Comparison of ENCODE assay signal across 8 mouse cellular contexts in the genomic region with DNA sequence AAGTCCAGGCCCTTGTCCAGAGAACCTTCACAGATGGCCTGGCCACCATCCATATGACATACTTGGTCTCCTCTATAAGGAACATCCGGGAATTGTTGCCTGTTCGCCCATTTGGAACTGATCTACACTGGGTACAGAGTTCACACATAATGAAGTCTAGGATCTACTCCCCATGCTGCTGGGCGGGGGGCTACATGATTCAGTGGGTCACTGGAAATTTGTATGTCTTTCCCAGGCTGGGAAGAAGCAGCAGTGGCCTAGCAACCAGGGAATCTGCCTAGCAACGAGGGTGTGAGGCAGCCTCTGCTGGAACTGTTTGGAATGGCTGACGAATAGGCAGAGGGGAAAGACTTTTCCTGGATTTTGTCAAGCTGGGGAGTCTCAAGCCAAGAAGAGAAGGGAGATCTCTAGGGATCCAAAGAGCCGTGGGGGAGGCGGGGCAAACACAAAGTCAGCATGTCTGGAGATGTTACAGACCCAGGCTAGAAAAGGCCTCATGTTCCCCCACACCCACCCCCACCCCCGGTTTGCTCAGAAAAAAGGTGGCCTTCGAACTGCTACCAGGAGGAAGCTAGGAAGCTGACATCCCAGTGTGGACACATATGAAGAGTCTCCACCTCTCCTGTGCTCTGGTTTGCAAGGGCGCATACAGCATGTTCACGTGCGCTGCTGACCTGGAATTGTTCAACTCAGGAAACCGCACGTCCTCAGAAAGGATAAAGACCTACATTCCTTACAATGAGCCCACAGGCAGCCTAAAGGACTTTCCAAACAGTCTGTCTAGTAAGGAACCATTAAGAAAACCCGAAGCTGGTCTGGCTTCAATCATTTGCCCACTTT. TPM values are rescaled to one million over a fixed set of nuclear protein-coding genes. Genes with fewer than 3 reads are reported as not detected.
DNase-seq lines count a peak whose midpoint lies in the region; ATAC-seq and TF ChIP-seq lines count a peak whose summit lies in the region.

No protein-coding gene starts in this region.

- H3K4me2 ChIP-seq in hindbrain, embryonic 15.5 days, result no peak overlapping the region
- H3K4me2 ChIP-seq in hindbrain, embryonic 11.5 days (replicated peaks; ENCODE audit: low read depth, low read length), result no peak overlapping the region
- no peak overlapping the region for H3K4me2 ChIP-seq in intestine, embryonic 15.5 days (replicated peaks)

- no peak overlapping the region for H3K4me3 ChIP-seq in hindbrain, embryonic 15.5 days
- no peak overlapping the region for H3K4me3 ChIP-seq in hindbrain, embryonic 11.5 days (ENCODE audit: low read depth, low read length)
- no peak overlapping the region for H3K4me3 ChIP-seq in intestine, embryonic 15.5 days (replicated peaks)
- H3K4me3 ChIP-seq in olfactory bulb, adult 2 months (ENCODE audit: insufficient read depth, low read depth, low read length), result no peak overlapping the region

- WGBS in hindbrain, embryonic 15.5 days, result 43% methylated on average over 15 of the region's 15 CpGs
- 49% methylated on average over 15 of the region's 15 CpGs for WGBS in hindbrain, embryonic 11.5 days
- 27% methylated on average over 15 of the region's 15 CpGs for WGBS in intestine, embryonic 15.5 days
- WGBS in olfactory bulb, adult 2 months, result 45% methylated on average over 15 of the region's 15 CpGs

- no peak for DNase-seq in hindbrain, embryonic 11.5 days (ENCODE audit: low spot score)
- DNase-seq in NIH3T3 (ENCODE audit: low read depth), result peak; percentile 51
- DNase-seq in frontal cortex, postnatal 10 days (ENCODE audit: low spot score in 2 of 2), result peak; percentile 27 to 45
- no peak for DNase-seq in cerebellum, postnatal 4 days (ENCODE audit: low spot score in 2 of 2)
- no peak for DNase-seq in adrenal gland, adult (ENCODE audit: inconsistent age in 2 of 2, low spot score in 1 of 2)

- no peaks in the 10 kb centered on the region for H3K36me3 ChIP-seq in hindbrain, embryonic 15.5 days
- no peaks in the 10 kb centered on the region for H3K36me3 ChIP-seq in hindbrain, embryonic 11.5 days (ENCODE audit: control insufficient read depth, insufficient read depth, low read length)
- no peaks in the 10 kb centered on the region for H3K36me3 ChIP-seq in intestine, embryonic 15.5 days

- no peak overlapping the region for H3K9ac ChIP-seq in hindbrain, embryonic 15.5 days
- no peak overlapping the region for H3K9ac ChIP-seq in hindbrain, embryonic 11.5 days (ENCODE audit: low read depth, low read length)
- no peak overlapping the region for H3K9ac ChIP-seq in intestine, embryonic 15.5 days

- H3K27ac ChIP-seq in hindbrain, embryonic 15.5 days (replicated peaks), result no peak overlapping the region
- H3K27ac ChIP-seq in hindbrain, embryonic 11.5 days (ENCODE audit: low read depth, low read length), result no peak overlapping the region
- peak overlapping the region; percentile 78 for H3K27ac ChIP-seq in intestine, embryonic 15.5 days
- H3K27ac ChIP-seq in olfactory bulb, adult 2 months (ENCODE audit: insufficient read depth, low read depth, low read length), result 0 out of 2 replicates have a peak overlapping the region, but pooled peaks have one; percentile 21

- no peak for TF ChIP-seq POLR2A in olfactory bulb, adult 2 months (IDR thresholded peaks at IDR 0.05; ENCODE audit: insufficient read depth, low read depth, low read length)

- no peaks in the 10 kb centered on the region for H3K27me3 ChIP-seq in hindbrain, embryonic 15.5 days
- H3K27me3 ChIP-seq in hindbrain, embryonic 11.5 days (ENCODE audit: control insufficient read depth, insufficient read depth, low read length), result no peaks in the 10 kb centered on the region; the same call in 1 of the 2 replicates
- no peaks in the 10 kb centered on the region for H3K27me3 ChIP-seq in intestine, embryonic 15.5 days (replicated peaks)

- peak; percentile 48; the same call in 1 of the 2 replicates for ATAC-seq in hindbrain, embryonic 15.5 days (ENCODE audit: low FRiP score, low read depth)
- no peak for ATAC-seq in hindbrain, embryonic 11.5 days (ENCODE audit: low FRiP score)
- ATAC-seq in intestine, embryonic 15.5 days, result peak; percentile 86

- no peaks in the 10 kb centered on the region for H3K9me3 ChIP-seq in hindbrain, embryonic 15.5 days
- no peaks in the 10 kb centered on the region for H3K9me3 ChIP-seq in hindbrain, embryonic 11.5 days (ENCODE audit: control insufficient read depth, low read length)
- no peaks in the 10 kb centered on the region for H3K9me3 ChIP-seq in intestine, embryonic 15.5 days

- TF ChIP-seq CTCF in olfactory bulb, adult 2 months (IDR thresholded peaks at IDR 0.05; ENCODE audit: insufficient read depth, low read depth, low read length), result no peak

- peaks cover 11% of the 10 kb centered on the region for H3K4me1 ChIP-seq in hindbrain, embryonic 15.5 days (replicated peaks)
- no peaks in the 10 kb centered on the region for H3K4me1 ChIP-seq in hindbrain, embryonic 11.5 days (replicated peaks; ENCODE audit: control insufficient read depth, insufficient read depth, low read length)
- H3K4me1 ChIP-seq in intestine, embryonic 15.5 days (replicated peaks), result peaks cover 35% of the 10 kb centered on the region
- H3K4me1 ChIP-seq in olfactory bulb, adult 2 months (ENCODE audit: control insufficient read depth, insufficient read depth, low read length), result peaks cover 8% of the 10 kb centered on the region

RNA-seq across cellular contexts. Expression of gene Slf2, which starts 22.9 kb away (rescaled TPM):
- 28.3 and 29.3 TPM in 2 replicates for polyA plus RNA-seq in hindbrain, embryonic 15.5 days (2015; fragmentation: Nextera tagmentation; extraction: Ambion mirVana)
- 41.4 and 44.7 TPM in 2 replicates for polyA plus RNA-seq in hindbrain, embryonic 11.5 days (2014; fragmentation: Nextera tagmentation; extraction: Ambion mirVana)
- 31.9 and 33.9 TPM in 2 replicates for polyA plus RNA-seq in intestine, embryonic 15.5 days (2015; fragmentation: Nextera tagmentation; extraction: Ambion mirVana)
- polyA plus RNA-seq in olfactory bulb, adult 2 months (2012; ENCODE audit: insufficient read depth, insufficient read length, low replicate concordance, missing spikeins), result not detected in 2 replicates

Comparison
In these comparisons a context has a peak if more than half of its experiments do, and no peak if none do; other contexts are left out.
1. H3K27ac ChIP-seq: peak in intestine, embryonic 15.5 days (single experiment) and olfactory bulb, adult 2 months (single experiment); none in hindbrain, embryonic 15.5 days (single experiment) and hindbrain, embryonic 11.5 days (single experiment).
2. DNase-seq: peak in NIH3T3 (single experiment) and frontal cortex, postnatal 10 days (2 of 2); none in hindbrain, embryonic 11.5 days (single experiment), cerebellum, postnatal 4 days (0 of 2) and adrenal gland, adult (0 of 2).